14 mouse cellular contexts compared by ENCODE assay signal in the genomic region with DNA sequence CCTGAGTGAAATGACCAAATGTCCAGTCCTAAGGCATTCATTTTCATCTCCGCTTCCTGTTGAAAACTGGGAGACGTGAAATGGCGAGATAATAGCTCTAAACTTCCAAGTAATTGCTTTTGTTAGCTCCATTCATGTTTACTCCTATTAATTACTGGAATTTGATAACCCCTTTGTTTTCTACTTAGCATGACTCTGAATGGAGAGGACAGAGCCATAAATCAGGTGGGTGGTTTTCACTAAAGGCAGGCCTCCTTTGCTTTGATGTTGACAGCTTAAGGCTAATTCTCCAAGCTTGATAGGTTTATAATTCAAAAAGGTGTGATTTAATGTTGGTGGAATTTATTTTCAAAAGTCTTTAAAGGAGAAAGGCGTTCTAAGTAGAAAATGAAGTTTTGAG.
"Had no signal": no experiment of that assay in that cellular context is flagged by ENCODE, and none has a peak within 500 bp of the region (broad histone marks: within the 10 kb centered on the region; RNA-seq: fewer than 3 reads in every experiment).

No protein-coding gene starts in this region.

- H3K9ac ChIP-seq: liver, embryonic 14.5 days; lung, embryonic 14.5 days; midbrain, embryonic 13.5 days; midbrain, embryonic 15.5 days; neural tube, embryonic 12.5 days; stomach, embryonic 15.5 days had no signal

- H3K4me1 ChIP-seq: stomach, embryonic 15.5 days had no signal

- H3K4me2 ChIP-seq: lung, embryonic 14.5 days; midbrain, embryonic 11.5 days; midbrain, embryonic 13.5 days; midbrain, embryonic 15.5 days; neural tube, embryonic 12.5 days; stomach, embryonic 15.5 days had no signal

- H3K27me3 ChIP-seq: midbrain, embryonic 13.5 days; midbrain, embryonic 15.5 days; stomach, embryonic 15.5 days had no signal

- DNase-seq: lung, adult 18-20 months; lung, embryonic 14.5 days; lung, postnatal 10 days; lung, postnatal 4 days; right cerebral cortex, postnatal 14 days; thymus, adult 2 months; thymus, postnatal 36 days had no signal

- H3K36me3 ChIP-seq: midbrain, embryonic 13.5 days; midbrain, embryonic 15.5 days; neural tube, embryonic 12.5 days; stomach, embryonic 15.5 days had no signal

- ATAC-seq: midbrain, embryonic 13.5 days; midbrain, embryonic 15.5 days had no signal

- H3K4me3 ChIP-seq: midbrain, embryonic 13.5 days; midbrain, embryonic 15.5 days; neural tube, embryonic 12.5 days; stomach, embryonic 15.5 days had no signal

- H3K27ac ChIP-seq: liver, embryonic 14.5 days; midbrain, embryonic 13.5 days; midbrain, embryonic 15.5 days; neural tube, embryonic 12.5 days; stomach, embryonic 15.5 days; stomach, postnatal 0 days had no signal

- H3K9me3 ChIP-seq: midbrain, embryonic 13.5 days; midbrain, embryonic 15.5 days; neural tube, embryonic 12.5 days; stomach, embryonic 15.5 days had no signal
